Mouse (Mus musculus) liver, embryonic 14.5 days (tissue): Measurements from ENCODE around the gene Abr. TPM values are rescaled to one million over a fixed set of nuclear protein-coding genes. Genes with fewer than 3 reads are reported as not detected.

ENCODE experiments used
- ATAC-seq: fragments of 200-750 bp; cut with Nextera tagmentation; 2 replicates; pipeline ENCODE4 v1.8.0; 2017; ENCODE audit warnings: moderate number of reproducible peaks, mild to moderate bottlenecking, moderate library complexity; ENCODE audit not compliant: insufficient read depth
- DNase-seq, 3 experiments: peaks; one replicate each; pipeline ENCODE4 v3.0.0-alpha.2; 2012 to 2013; ENCODE audit warnings: low read depth in 3 of 3, low spot score in 3 of 3
- H3K27ac ChIP-seq: fragments of 300-500 bp; sonication (generic); 2 replicates; pipeline ENCODE4 v1.5.1; 2014; ENCODE audit warnings: moderate library complexity, mild to moderate bottlenecking, control low read depth, inconsistent platforms
- H3K27me3 ChIP-seq: fragments of 300-500 bp; sonication (generic); 2 replicates; pipeline ENCODE4 v1.6.1; 2014; ENCODE audit warnings: mild to moderate bottlenecking, low read length, moderate library complexity; ENCODE audit not compliant: control insufficient read depth, insufficient read depth
- H3K36me3 ChIP-seq: fragments of 300-500 bp; sonication (generic); replicated peaks from 2 replicates; pipeline ENCODE4 v1.6.1; 2014; ENCODE audit warnings: low read depth; ENCODE audit not compliant: control insufficient read depth, insufficient read depth
- H3K4me1 ChIP-seq, 2 experiments: fragments of 200-500 bp in 1 of 2; fragments of 300-500 bp in 1 of 2; sonication (generic) in 1 of 2; replicated peaks; 2 replicates each; pipeline ENCODE4 v1.6.1; 2012 to 2014; ENCODE audit warnings: antibody characterized with exemption in 1 of 2, inconsistent platforms in 1 of 2, low read length in 1 of 2; ENCODE audit not compliant: control insufficient read depth in 2 of 2, insufficient read depth in 2 of 2
- H3K4me2 ChIP-seq: fragments of 300-500 bp; sonication (generic); 2 replicates; pipeline ENCODE4 v1.6.1; 2014; ENCODE audit warnings: low read depth, mild to moderate bottlenecking, control low read depth, moderate library complexity
- H3K4me3 ChIP-seq, 2 experiments: fragments of 200-500 bp in 1 of 2; fragments of 300-500 bp in 1 of 2; sonication (generic) in 1 of 2; 2 replicates each; pipeline ENCODE4 v1.5.1; 2012 to 2014; ENCODE audit warnings: low read depth in 2 of 2, low read length in 2 of 2, mild to moderate bottlenecking in 2 of 2, control low read depth in 1 of 2, inconsistent platforms in 1 of 2, moderate library complexity in 1 of 2; ENCODE audit not compliant: insufficient read depth in 1 of 2
- H3K9ac ChIP-seq: fragments of 300-500 bp; sonication (generic); replicated peaks from 2 replicates; pipeline ENCODE4 v1.6.1; 2014; ENCODE audit warnings: mild to moderate bottlenecking, control low read depth, moderate library complexity
- H3K9me3 ChIP-seq: fragments of 300-500 bp; sonication (generic); 2 replicates; pipeline ENCODE4 v1.6.1; 2016; ENCODE audit warnings: low read length, mixed read lengths; ENCODE audit not compliant: control insufficient read depth
- CTCF ChIP-seq: IDR thresholded peaks from 2 replicates; pipeline ENCODE4 v1.5.1; 2016; ENCODE audit warnings: antibody characterized with exemption, low read depth, control low read depth
- EP300 ChIP-seq: IDR thresholded peaks from 2 replicates; pipeline ENCODE4 v1.6.1; 2016; ENCODE audit warnings: antibody characterized with exemption, low read depth
- WGBS: fragments of 180-500 bp; shearing (Covaris S2); extraction: QIAGEN DNeasy Blood & Tissue Kit; methylation state at CpG from one replicate; pipeline ENCODE4 v1.1.7; 2014; ENCODE audit not compliant: insufficient replicate concordance; 5-methylcytosine and 5-hydroxymethylcytosine counted together
- polyA plus RNA-seq, 2 experiments: library from polyadenylated mRNA; depleted of rRNA in 1 of 2; stranded (reverse) in 1 of 2; unstranded in 1 of 2; fragments of >200 nt; fragmentation: Nextera tagmentation in 1 of 2; extraction: Ambion mirVana in 1 of 2; gene quantifications; 2 replicates each; pipeline versions ENCODE4 v1.2.1 to v1.2.3; 2012 to 2014

Gene Abr
- polyA plus RNA-seq, 2 experiments: 2.3 to 3.3 TPM

GRCm38 (mm10) chr11:76479729-76480128, 142.4 kb downstream of the Abr start:
- peaks cover 6 to 17% of the 10 kb centered on the region in 2 experiments for H3K4me1 ChIP-seq
- no peak overlapping the region for H3K9ac ChIP-seq
- TF ChIP-seq CTCF (no peak), EP300 (no peak)
- H3K27me3 ChIP-seq: no peaks in the 10 kb centered on the region
- no peak overlapping the region for H3K27ac ChIP-seq
- 61% methylated on average over 4 of the region's 4 CpGs for WGBS
- H3K4me3 ChIP-seq: no peak overlapping the region
- H3K9me3 ChIP-seq: no peaks in the 10 kb centered on the region
- no peaks in the 10 kb centered on the region for H3K36me3 ChIP-seq
- ATAC-seq (no peak), DNase-seq (no peak)
- H3K4me2 ChIP-seq: no peak overlapping the region

GRCm38 (mm10) chr11:76478676-76479655, 143.1 kb downstream of the Abr start:
- TF ChIP-seq EP300 (no peak), CTCF (no peak)
- no peak overlapping the region for H3K4me2 ChIP-seq
- DNase-seq: no peak
- no peaks in the 10 kb centered on the region for H3K36me3 ChIP-seq
- H3K9me3 ChIP-seq: no peaks in the 10 kb centered on the region
- ATAC-seq: no peak
- H3K9ac ChIP-seq: no peak overlapping the region
- H3K4me3 ChIP-seq: no peak overlapping the region
- H3K4me1 ChIP-seq: peaks cover 6 to 16% of the 10 kb centered on the region in 2 experiments
- no peaks in the 10 kb centered on the region for H3K27me3 ChIP-seq
- H3K27ac ChIP-seq: no peak overlapping the region
- 54% methylated on average over 13 of the region's 13 CpGs for WGBS

DNA sequence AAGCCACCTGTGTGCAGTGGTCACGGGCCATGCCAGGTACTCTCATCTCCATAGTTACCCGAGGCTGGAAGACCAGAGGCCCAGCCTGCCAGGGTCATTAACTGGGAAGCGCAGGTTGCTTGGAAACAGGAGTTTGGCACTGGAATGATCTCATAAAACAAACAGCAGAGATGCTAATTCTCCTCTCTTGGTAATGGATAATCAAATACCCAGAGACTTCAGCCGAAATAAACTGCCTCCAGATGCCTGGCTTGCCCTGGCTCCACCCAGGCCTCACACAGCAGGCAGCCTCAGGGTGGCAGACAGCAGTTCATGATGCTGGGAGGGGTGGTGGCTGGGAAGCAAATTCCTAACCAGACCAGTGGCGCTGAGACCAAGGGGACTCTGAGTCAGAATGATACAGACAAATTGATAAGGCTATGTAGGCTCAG, 145.0 kb downstream of the Abr start:
- H3K27me3 ChIP-seq: no peaks in the 10 kb centered on the region
- ATAC-seq (no peak), DNase-seq (no peak)
- H3K4me3 ChIP-seq: no peak overlapping the region
- TF ChIP-seq CTCF: no peak
- no peak for TF ChIP-seq EP300
- no peak overlapping the region for H3K9ac ChIP-seq
- no peaks in the 10 kb centered on the region for H3K36me3 ChIP-seq
- peaks cover 0 to 2% of the 10 kb centered on the region in 2 experiments; a peak in 1 of 4 replicates for H3K4me1 ChIP-seq
- 58% methylated on average over 5 of the region's 5 CpGs for WGBS
- H3K27ac ChIP-seq: no peak overlapping the region
- no peak overlapping the region for H3K4me2 ChIP-seq
- H3K9me3 ChIP-seq: no peaks in the 10 kb centered on the region

- WGBS: 55% methylated on average over 8 of the region's 8 CpGs
- Histone ChIP-seq H3K27me3 (no peaks in the 10 kb centered on the region), H3K4me1 (peaks cover 0 to under 1% of the 10 kb centered on the region in 2 experiments; a peak in 1 of 4 replicates), H3K36me3 (no peaks in the 10 kb centered on the region), H3K27ac (no peak overlapping the region), H3K9me3 (no peaks in the 10 kb centered on the region), H3K9ac (no peak overlapping the region), H3K4me2 (no peak overlapping the region), H3K4me3 (no peak overlapping the region)
- TF ChIP-seq EP300 (no peak), CTCF (no peak)
- DNase-seq: no peak
- ATAC-seq: no peak
Measured at GRCm38 (mm10) chr11:76476376-76477094, 145.6 kb downstream of the Abr start.

GRCm38 (mm10) chr11:76472617-76473016, 149.5 kb downstream of the Abr start:
- no peak overlapping the region for H3K9ac ChIP-seq
- TF ChIP-seq CTCF: no peak
- TF ChIP-seq EP300: no peak
- no peaks in the 10 kb centered on the region for H3K36me3 ChIP-seq
- WGBS: 43% methylated on average over 5 of the region's 5 CpGs
- no peak overlapping the region for H3K4me2 ChIP-seq
- no peak overlapping the region for H3K4me3 ChIP-seq
- H3K27me3 ChIP-seq: no peaks in the 10 kb centered on the region
- no peak overlapping the region for H3K27ac ChIP-seq
- no peaks in the 10 kb centered on the region for H3K4me1 ChIP-seq
- H3K9me3 ChIP-seq: no peaks in the 10 kb centered on the region
- DNase-seq: no peak
- no peak for ATAC-seq
